Mouse (Mus musculus) testis, adult 2 months (tissue): ENCODE measurements around the gene Zswim1. TPM values are rescaled to one million over a fixed set of nuclear protein-coding genes. Genes with fewer than 3 reads are reported as not detected.
A peak's percentile ranks its signal among the peaks of the same experiment; 100 is the strongest.

Experiments
- H3K27ac ChIP-seq: fragments of 200-500 bp; 2 replicates; pipeline ENCODE4 v1.5.1; 2012; ENCODE audit warnings: low read depth, low read length; ENCODE audit not compliant: control insufficient read depth, insufficient read depth
- H3K27me3 ChIP-seq: fragments of 200-500 bp; 2 replicates; pipeline ENCODE4 v1.6.1; 2012; ENCODE audit warnings: mild to moderate bottlenecking, low read length, moderate library complexity; ENCODE audit not compliant: control insufficient read depth, insufficient read depth
- H3K36me3 ChIP-seq: fragments of 200-500 bp; 2 replicates; pipeline ENCODE4 v1.6.1; 2012; ENCODE audit warnings: mild to moderate bottlenecking, low read length; ENCODE audit not compliant: control insufficient read depth, insufficient read depth
- H3K4me1 ChIP-seq: fragments of 200-500 bp; 2 replicates; pipeline ENCODE4 v1.6.1; 2012; ENCODE audit warnings: low read length; ENCODE audit not compliant: control insufficient read depth, insufficient read depth
- H3K4me3 ChIP-seq: fragments of 200-500 bp; 2 replicates; pipeline ENCODE4 v1.5.1; 2012; ENCODE audit warnings: low read depth, mild to moderate bottlenecking, low read length, moderate library complexity, mixed read lengths; ENCODE audit not compliant: control insufficient read depth
- CTCF ChIP-seq: fragments of 200-500 bp; IDR thresholded peaks from 2 replicates; pipeline ENCODE4 v1.5.1; 2012; ENCODE audit warnings: low read depth, mild to moderate bottlenecking, inconsistent platforms, low read length, moderate library complexity; ENCODE audit not compliant: control insufficient read depth, insufficient read depth, insufficient replicate concordance
- POLR2A ChIP-seq: fragments of 200-500 bp; IDR thresholded peaks from 2 replicates; pipeline ENCODE4 v1.6.1; 2012; ENCODE audit warnings: low read depth, mild to moderate bottlenecking, inconsistent platforms, low read length, moderate library complexity; ENCODE audit not compliant: control insufficient read depth
- polyA plus RNA-seq: library from polyadenylated mRNA; depleted of rRNA; stranded (reverse); fragments of >200 nt; gene quantifications from 2 replicates; pipeline ENCODE4 v1.2.3, GENCODE M21; 2012

The Zswim1 gene
- polyA plus RNA-seq, 1 experiment, result 26.0 TPM

GRCm38 (mm10) chr2:164817703-164818102 is 4.8 kb upstream of the Zswim1 start:
- TF ChIP-seq POLR2A (no peak), CTCF (no peak)
- Histone ChIP-seq H3K27me3 (no peaks in the 10 kb centered on the region), H3K36me3 (peaks cover 1% of the 10 kb centered on the region; the same call in 1 of the 2 replicates), H3K4me1 (no peaks in the 10 kb centered on the region; the same call in 1 of the 2 replicates), H3K4me3 (no peak overlapping the region), H3K27ac (no peak overlapping the region)

GRCm38 (mm10) chr2:164821060-164821459 is 1.4 kb upstream of the Zswim1 start:
- peak overlapping the region; percentile 98 for H3K4me3 ChIP-seq
- no peaks in the 10 kb centered on the region for H3K27me3 ChIP-seq
- no peak for TF ChIP-seq CTCF
- TF ChIP-seq POLR2A, result peak; percentile 21; the same call in 1 of the 2 replicates
- peak overlapping the region; percentile 46 for H3K27ac ChIP-seq
- H3K4me1 ChIP-seq, result no peaks in the 10 kb centered on the region; the same call in 1 of the 2 replicates
- no peaks in the 10 kb centered on the region; the same call in 1 of the 2 replicates for H3K36me3 ChIP-seq

GRCm38 (mm10) chr2:164823181-164823585 is 697 bp downstream of the Zswim1 start:
- H3K4me1 ChIP-seq, result no peaks in the 10 kb centered on the region; the same call in 1 of the 2 replicates
- H3K27ac ChIP-seq, result peak overlapping the region; percentile 92
- H3K27me3 ChIP-seq, result no peaks in the 10 kb centered on the region
- H3K36me3 ChIP-seq, result no peaks in the 10 kb centered on the region; the same call in 1 of the 2 replicates
- peak overlapping the region; percentile 98 for H3K4me3 ChIP-seq
- TF ChIP-seq CTCF (no peak), POLR2A (no peak)

- Histone ChIP-seq H3K4me3 (no peak overlapping the region; the same call in 1 of the 2 replicates), H3K36me3 (no peaks in the 10 kb centered on the region; the same call in 1 of the 2 replicates), H3K4me1 (no peaks in the 10 kb centered on the region; the same call in 1 of the 2 replicates), H3K27me3 (no peaks in the 10 kb centered on the region), H3K27ac (no peak overlapping the region)
- TF ChIP-seq CTCF (no peak), POLR2A (no peak)
These were observed 1.5 kb downstream of the Zswim1 start for GRCm38 (mm10) chr2:164823969-164824368.

GRCm38 (mm10) chr2:164825521-164825920 is 3.0 kb downstream of the Zswim1 start:
- no peaks in the 10 kb centered on the region for H3K36me3 ChIP-seq
- no peak overlapping the region; the same call in 1 of the 2 replicates for H3K4me3 ChIP-seq
- H3K27ac ChIP-seq, result no peak overlapping the region
- H3K4me1 ChIP-seq, result no peaks in the 10 kb centered on the region; the same call in 1 of the 2 replicates
- TF ChIP-seq CTCF (no peak), POLR2A (no peak)
- H3K27me3 ChIP-seq, result no peaks in the 10 kb centered on the region

- peaks cover under 1% of the 10 kb centered on the region for H3K4me1 ChIP-seq
- peak overlapping the region; percentile 23 for H3K4me3 ChIP-seq
- TF ChIP-seq CTCF (no peak), POLR2A (no peak)
- no peak overlapping the region for H3K27ac ChIP-seq
- no peaks in the 10 kb centered on the region for H3K27me3 ChIP-seq
- H3K36me3 ChIP-seq, result no peaks in the 10 kb centered on the region
These were observed 4.8 kb downstream of the Zswim1 start for GRCm38 (mm10) chr2:164827146-164827850.

GRCm38 (mm10) chr2:164828437-164828836 is 6.0 kb downstream of the Zswim1 start, which contains the start of gene Spata25:
Gene Spata25 (minus strand): TSS chr2:164828537.
- peak within 1 kb of the TSS; percentile 80 for H3K27ac ChIP-seq
- peak within 1 kb of the TSS; percentile 23 for H3K4me3 ChIP-seq

More at GRCm38 (mm10) chr2:164828437-164828836, 6.0 kb downstream of the Zswim1 start, which contains the start of gene Spata25:
- Histone ChIP-seq H3K4me1 (peaks cover 10% of the 10 kb centered on the region), H3K36me3 (no peaks in the 10 kb centered on the region), H3K27me3 (no peaks in the 10 kb centered on the region)
- TF ChIP-seq CTCF, result no peak
- peak; percentile 49; the same call in 1 of the 2 replicates for TF ChIP-seq POLR2A
